Mouse (Mus musculus): Measurements from ENCODE around the gene Rtp4. TPM values are rescaled to one million over a fixed set of nuclear protein-coding genes. Genes with fewer than 3 reads are reported as not detected.

Gene Rtp4
- 3.3 TPM for polyA plus RNA-seq (2014; fragmentation: Illumina TruSeq; extraction: RNeasy Lipid Tissue Mini Kit (QIAGEN cat#74804); ENCODE audit: low read depth, low replicate concordance)

GRCm38 (mm10) chr16:23520235-23520871 lies at the start of gene Rtp4, which contains the start of gene Masp1:
Gene Rtp4, plus strand, starts transcription at chr16:23520291.
Gene Masp1, minus strand, starts transcription at chr16:23520815.

Other genes with a start within 250 kb of the Rtp4 start
- gene Rtp1, start 91.2 kb upstream of the Rtp4 start, polyA plus RNA-seq (2014; fragmentation: Illumina TruSeq; extraction: RNeasy Lipid Tissue Mini Kit (QIAGEN cat#74804); ENCODE audit: low read depth, low replicate concordance): 0.36 TPM
- gene Masp1, start 524 bp downstream of the Rtp4 start, polyA plus RNA-seq (2014; fragmentation: Illumina TruSeq; extraction: RNeasy Lipid Tissue Mini Kit (QIAGEN cat#74804); ENCODE audit: low read depth, low replicate concordance): 0.97 TPM